Mouse (Mus musculus) T-helper 17 cell (primary cell): ENCODE measurements around the gene Ccnj.

Experiments used
- in situ Hi-C, 2 experiments: fragments of 300-600 bp; cut with MboI, MseI; formaldehyde crosslinking; loops; 1 replicate in 1 of 2; 2 replicates in 1 of 2; pipeline ENCODE4 v1.15.1; 2025; ENCODE audit warnings: high pct_unique_total_duplicates in 2 of 2

Gene Ccnj

GRCm38 (mm10) chr19:40841593-40841992 lies 10.5 kb downstream of the Ccnj start:
- in situ Hi-C loops = no loop called here

DNA sequence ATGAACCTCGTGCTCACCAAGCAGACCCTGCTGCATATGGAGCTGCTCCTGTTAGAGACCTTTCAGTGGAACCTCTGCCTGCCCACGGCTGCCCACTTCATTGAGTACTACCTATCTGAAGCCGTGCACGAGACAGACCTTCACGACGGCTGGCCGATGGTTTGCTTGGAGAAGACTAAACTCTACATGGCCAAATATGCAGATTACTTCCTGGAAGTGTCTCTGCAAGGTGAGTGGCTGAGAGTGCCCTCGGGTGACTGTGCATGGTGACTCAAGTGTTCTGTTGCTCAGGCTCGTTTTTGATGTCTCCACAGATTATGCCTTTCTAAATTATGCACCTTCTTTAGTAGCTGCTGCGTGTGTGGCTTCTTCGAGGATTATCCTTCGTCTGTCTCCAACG lies 13.7 kb downstream of the Ccnj start:
- in situ Hi-C loops = no loop called here

DNA sequence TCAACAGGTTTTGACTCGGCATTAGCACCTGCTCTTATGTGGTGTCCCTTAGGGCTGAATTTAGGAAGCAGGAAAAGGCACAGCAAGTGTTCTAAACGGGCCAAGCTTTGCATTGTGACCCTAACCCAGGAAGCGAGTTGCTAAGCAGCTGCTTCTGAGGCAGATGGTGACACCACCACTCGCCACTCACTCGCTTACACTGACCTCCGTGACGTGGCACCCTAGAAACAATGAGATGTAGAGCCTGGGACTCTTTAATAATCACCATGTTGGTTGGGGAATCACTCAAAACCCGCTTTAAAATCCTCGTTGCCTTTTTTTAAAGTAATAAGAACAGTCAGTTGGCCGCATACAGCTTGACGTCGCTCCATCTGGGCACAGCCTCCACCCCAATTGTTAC lies 18.3 kb downstream of the Ccnj start:
- in situ Hi-C loops = no loop called here

GRCm38 (mm10) chr19:40859555-40859954 lies 28.5 kb downstream of the Ccnj start:
- in situ Hi-C loops = no loop called here

GRCm38 (mm10) chr19:40868284-40868683 lies 37.2 kb downstream of the Ccnj start:
- in situ Hi-C loops = no loop called here

DNA sequence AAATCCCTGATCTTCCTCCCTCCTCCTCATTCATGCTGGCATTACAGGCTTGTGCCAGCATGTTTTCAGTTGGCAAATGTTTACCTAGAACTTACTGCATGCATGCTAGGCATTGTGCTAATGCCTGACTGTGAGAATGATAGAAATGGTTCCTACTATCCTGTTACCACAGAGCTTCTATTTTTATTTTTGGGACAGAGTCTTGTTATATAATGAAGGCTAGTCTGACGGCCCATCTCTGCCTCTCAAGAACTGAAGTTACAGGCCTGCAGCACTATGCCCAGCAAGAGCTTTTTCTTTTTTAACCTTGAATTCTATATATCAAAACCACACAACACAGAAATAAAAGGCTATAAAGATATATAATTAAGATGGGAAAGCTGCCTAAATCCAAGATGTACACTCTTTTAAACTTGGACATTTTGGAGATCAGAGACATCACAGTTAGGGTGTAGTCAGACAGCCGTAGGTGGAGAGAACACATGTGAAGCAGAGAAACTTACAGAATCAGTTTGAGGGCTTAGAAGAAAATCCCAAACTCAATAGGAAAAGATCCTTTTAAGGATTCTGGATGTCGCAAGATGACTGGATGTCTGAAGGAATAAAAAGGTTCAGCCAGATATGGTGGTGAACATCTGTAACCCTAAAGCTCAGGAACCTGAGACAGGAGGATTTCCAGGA lies 38.5 kb downstream of the Ccnj start:
- in situ Hi-C loops = no loop called here

- in situ Hi-C loops = no loop called here
These were observed 42.0 kb downstream of the Ccnj start for GRCm38 (mm10) chr19:40872955-40873665.

GRCm38 (mm10) chr19:40881700-40882099 lies 50.6 kb downstream of the Ccnj start:
- in situ Hi-C loops = no loop called here

- in situ Hi-C loops = no loop called here
These were observed 57.8 kb downstream of the Ccnj start for GRCm38 (mm10) chr19:40888887-40889286.

DNA sequence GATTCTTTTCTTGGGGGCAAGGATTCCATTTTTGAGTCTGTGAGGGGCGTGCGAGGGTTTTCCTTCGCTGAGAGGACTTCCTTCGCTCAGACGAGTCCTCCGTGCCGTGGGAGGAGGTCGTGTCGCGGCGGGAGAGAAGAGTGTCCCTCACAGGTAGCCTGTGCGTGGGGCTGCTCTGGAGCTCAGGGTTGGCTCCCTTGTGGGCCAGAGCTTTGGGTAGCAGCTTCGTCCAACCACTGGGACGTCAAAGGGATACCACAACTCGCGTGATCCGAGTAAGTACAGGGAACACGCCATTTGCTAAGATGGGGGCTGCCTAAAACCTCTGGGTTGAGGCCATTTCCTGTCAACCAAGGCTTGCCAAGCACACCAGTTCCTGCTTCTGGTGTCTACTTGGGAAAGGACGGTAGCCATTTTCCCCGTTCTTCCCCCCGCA lies 63.0 kb downstream of the Ccnj start:
- in situ Hi-C loops = no loop called here

DNA sequence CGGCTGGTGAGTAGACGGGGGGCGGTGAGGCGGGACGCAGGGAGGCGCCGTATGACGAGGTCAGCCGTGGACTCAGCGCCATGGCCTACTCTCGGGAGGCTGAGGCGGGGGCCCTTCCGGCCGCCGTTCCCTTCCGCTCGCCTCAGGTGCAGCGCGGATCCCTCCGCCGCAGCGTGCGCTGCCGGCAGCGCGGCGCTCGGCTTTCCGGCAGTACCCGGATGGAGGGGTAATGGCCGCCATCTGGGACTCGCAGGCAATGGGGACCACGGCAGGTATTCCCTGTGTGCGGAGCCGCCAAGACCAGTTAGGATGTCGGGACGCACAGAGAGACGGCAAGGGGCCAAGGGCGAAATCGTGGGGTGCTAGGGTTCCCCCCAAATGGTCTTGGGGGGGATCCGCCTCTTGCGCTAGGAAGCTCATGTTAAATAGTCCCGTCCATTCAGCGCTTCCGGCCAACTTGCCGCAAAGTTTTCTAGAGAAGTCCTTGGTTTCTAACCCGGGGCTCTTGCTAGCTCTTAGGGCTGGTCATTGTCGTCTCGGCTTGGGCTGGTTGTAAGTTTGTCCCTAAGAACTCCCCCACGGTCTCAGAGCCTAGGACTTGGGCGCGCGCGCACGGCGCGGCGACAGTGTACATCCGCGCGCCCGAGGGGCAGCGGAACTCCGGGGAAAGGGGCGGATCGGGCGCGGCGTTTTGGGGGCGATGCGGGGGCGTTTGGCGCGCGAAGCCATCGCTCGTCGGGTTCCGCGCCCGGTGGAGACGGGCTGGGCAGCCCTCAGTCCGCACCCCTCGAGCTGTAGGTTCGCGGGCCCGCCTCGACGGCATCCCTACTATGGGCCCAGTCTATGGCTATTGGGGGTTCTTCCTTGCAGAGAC lies 63.7 kb downstream of the Ccnj start, which contains the start of gene Zfp518a:
TSS of gene Zfp518a (plus strand) at position 187 of the 874 bp plus-strand sequence.
- in situ Hi-C loops = no loop called here

DNA sequence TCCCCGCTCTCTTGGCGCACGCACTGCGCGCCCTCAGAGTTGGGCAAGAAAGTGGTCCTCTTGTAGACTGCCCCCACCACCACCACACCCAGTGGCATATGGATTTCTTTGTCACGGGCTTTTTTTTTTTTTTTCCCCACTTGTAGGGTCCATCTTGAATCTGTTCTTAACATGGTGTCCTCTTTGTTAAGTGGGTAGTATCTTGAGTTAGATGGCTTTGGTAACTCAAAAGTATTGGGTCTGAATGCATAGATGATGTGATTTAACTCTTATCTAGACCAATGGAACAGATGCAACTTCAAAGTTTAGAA lies 64.3 kb downstream of the Ccnj start:
- in situ Hi-C loops = no loop called here
